22 mouse cellular contexts compared by ENCODE assay signal in genomic region chr14:9435136-9435535, GRCm38 (mm10).
A peak's percentile ranks its signal among the peaks of the same experiment; 100 is the strongest.
DNase-seq lines count a peak whose midpoint lies in the region; TF ChIP-seq lines count a peak whose summit lies in the region.
"Had no signal": no experiment of that assay in that cellular context is flagged by ENCODE, and none has a peak within 500 bp of the region (broad histone marks: within the 10 kb centered on the region; RNA-seq: fewer than 3 reads in every experiment).

No protein-coding gene starts in this region.

- H3K4me3 ChIP-seq in gastrocnemius, adult 2 months: no peak overlapping the region
- H3K4me3 ChIP-seq: forebrain, embryonic 12.5 days; forebrain, embryonic 15.5 days; heart, embryonic 12.5 days; heart, embryonic 15.5 days had no signal

- DNase-seq in gastrocnemius, adult 2 months: peak; percentile 24
- DNase-seq in gastrocnemius, postnatal 4 days (ENCODE audit: low spot score in 2 of 2): no peak
- peak; percentile 19 for DNase-seq in NIH3T3 (ENCODE audit: low read depth)
- DNase-seq in adrenal gland, postnatal 10 days: peak; percentile 12
- peak; percentile 49 to 51 for DNase-seq in adrenal gland, postnatal 36 days
- no peak for DNase-seq in cerebellum, adult 9-10 months
- no peak for DNase-seq in urinary bladder, postnatal 36 days (ENCODE audit: low spot score in 2 of 2)
- no peak for DNase-seq in heart, postnatal 25 days (ENCODE audit: low spot score)
- DNase-seq: cerebellum, adult 2 months; cerebellum, postnatal 10 days; cerebellum, postnatal 36 days; gastrocnemius, postnatal 14 days; heart, adult 18-20 months; heart, postnatal 10 days; heart, postnatal 4 days; kidney, adult 18-20 months had no signal

- TF ChIP-seq CTCF in gastrocnemius, adult 2 months (IDR thresholded peaks at IDR 0.05): no peak

- intact Hi-C loops in gastrocnemius, adult 2 months (cut with DNase I): no loop called here
- intact Hi-C loops in heart, postnatal 25 days (cut with DNase I): no loop called here

- no peak overlapping the region for H3K27ac ChIP-seq in gastrocnemius, adult 2 months
- H3K27ac ChIP-seq: forebrain, embryonic 12.5 days; forebrain, embryonic 15.5 days; heart, embryonic 15.5 days; hindbrain, embryonic 14.5 days; hindbrain, postnatal 0 days had no signal

Comparison
In these comparisons a context has a peak if more than half of its experiments do, and no peak if none do; other contexts are left out.
1. DNase-seq: peak in gastrocnemius, adult 2 months (single experiment), NIH3T3 (single experiment), adrenal gland, postnatal 10 days (single experiment) and adrenal gland, postnatal 36 days (2 of 2); none in gastrocnemius, postnatal 4 days (0 of 2), cerebellum, adult 9-10 months (single experiment), urinary bladder, postnatal 36 days (0 of 2) and heart, postnatal 25 days (single experiment).